ENCODE assay signal across 8 mouse cellular contexts in genomic region chr5:133585181-133585580, GRCm38 (mm10).
DNase-seq lines count a peak whose midpoint lies in the region.

No protein-coding gene starts in this region.

- intact Hi-C loops in heart, postnatal 25 days (cut with DNase I) = loop anchor here (10.0 kb wide), 2 partner anchors 1350 to 1470 kb away; no protein-coding TSS in a partner anchor
- intact Hi-C loops in left cerebral cortex, postnatal 36 days (cut with DNase I) = loop anchor here (10.0 kb wide), 1 partner anchor 1350 kb away; no protein-coding TSS in a partner anchor

- DNase-seq in heart, adult 11 months = peak; percentile 68
- DNase-seq in heart, postnatal 25 days (ENCODE audit: low spot score) = no peak
- peak; percentile 21 for DNase-seq in R1 (ENCODE audit: low read depth, low spot score)
- DNase-seq in embryo, embryonic 10 days (ENCODE audit: low spot score) = peak; percentile 78
- DNase-seq in kidney, adult 8-10 months = peak; percentile 2 to 26
- DNase-seq in left cerebral cortex, postnatal 36 days (ENCODE audit: low spot score in 2 of 2) = peak; percentile 42 to 49
- DNase-seq in right cerebral cortex, adult 18-20 months = peak; percentile 68
- no peak for DNase-seq in thymus, postnatal 25 days

Comparison
In these comparisons a context has a peak if more than half of its experiments do, and no peak if none do; other contexts are left out.
1. DNase-seq: peak in heart, adult 11 months (single experiment), R1 (single experiment), embryo, embryonic 10 days (single experiment), kidney, adult 8-10 months (2 of 2), left cerebral cortex, postnatal 36 days (2 of 2) and right cerebral cortex, adult 18-20 months (single experiment); none in heart, postnatal 25 days (single experiment) and thymus, postnatal 25 days (single experiment).